In the genomic region with DNA sequence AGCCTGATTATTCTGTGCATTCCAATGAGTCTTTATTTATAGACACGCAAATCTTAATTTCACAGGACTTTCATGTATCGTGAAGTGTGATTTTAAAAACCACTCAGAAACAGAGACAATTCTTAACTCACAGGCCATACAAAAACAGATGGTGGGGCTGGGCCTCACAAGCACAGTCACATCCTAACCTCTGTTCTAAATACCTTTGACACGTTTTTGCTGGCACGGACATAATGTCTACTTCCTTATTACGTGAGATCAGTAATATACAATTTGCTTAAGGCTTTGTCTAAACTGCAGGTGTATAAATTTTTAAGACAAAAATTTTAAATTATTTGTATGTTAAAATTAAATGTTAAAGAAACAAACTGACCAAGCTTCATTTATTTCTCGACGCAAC, we compare ENCODE assay signal across 29 mouse cellular contexts.
DNase-seq lines count a peak whose midpoint lies in the region; ATAC-seq and TF ChIP-seq lines count a peak whose summit lies in the region.
"Had no signal": no experiment of that assay in that cellular context is flagged by ENCODE, and none has a peak within 500 bp of the region (broad histone marks: within the 10 kb centered on the region; RNA-seq: fewer than 3 reads in every experiment).

No protein-coding gene starts in this region.

- no peak overlapping the region for H3K9ac ChIP-seq in forebrain, embryonic 11.5 days (ENCODE audit: low read length)
- H3K9ac ChIP-seq in forebrain, embryonic 16.5 days (replicated peaks; ENCODE audit: low read depth, low read length), result no peak overlapping the region
- no peak overlapping the region for H3K9ac ChIP-seq in heart, adult 2 months (ENCODE audit: low read depth, low read length)
- no peak overlapping the region for H3K9ac ChIP-seq in kidney, embryonic 15.5 days
- H3K9ac ChIP-seq: embryonic facial prominence, embryonic 13.5 days; forebrain, embryonic 13.5 days; forebrain, postnatal 0 days; heart, embryonic 12.5 days; heart, embryonic 15.5 days; hindbrain, embryonic 14.5 days had no signal

- H3K4me2 ChIP-seq in forebrain, embryonic 11.5 days (ENCODE audit: low read depth, low read length, severe bottlenecking), result no peak overlapping the region
- no peak overlapping the region for H3K4me2 ChIP-seq in forebrain, embryonic 16.5 days (ENCODE audit: low read length)
- no peak overlapping the region for H3K4me2 ChIP-seq in kidney, embryonic 15.5 days
- H3K4me2 ChIP-seq: embryonic facial prominence, embryonic 13.5 days; forebrain, embryonic 13.5 days; heart, embryonic 12.5 days; heart, embryonic 15.5 days; hindbrain, embryonic 14.5 days had no signal

- no peaks in the 10 kb centered on the region; the same call in 1 of the 2 replicates for H3K4me1 ChIP-seq in forebrain, embryonic 11.5 days (replicated peaks; ENCODE audit: control insufficient read depth, insufficient read depth, low read length)
- peaks cover 4% of the 10 kb centered on the region; the same call in 1 of the 2 replicates for H3K4me1 ChIP-seq in forebrain, embryonic 16.5 days (replicated peaks; ENCODE audit: control insufficient read depth, insufficient read depth, low read length)
- H3K4me1 ChIP-seq in heart, adult 2 months (ENCODE audit: control insufficient read depth, insufficient read depth, low read length), result peaks cover 51% of the 10 kb centered on the region
- peaks cover 72% of the 10 kb centered on the region for H3K4me1 ChIP-seq in kidney, embryonic 15.5 days
- H3K4me1 ChIP-seq: forebrain, embryonic 13.5 days had no signal

- H3K79me2 ChIP-seq in heart, adult 2 months (replicated peaks; ENCODE audit: control insufficient read depth, insufficient read depth, low read length), result no peaks in the 10 kb centered on the region; the same call in 1 of the 2 replicates

- no peak overlapping the region for H3K27ac ChIP-seq in forebrain, embryonic 11.5 days (ENCODE audit: low read depth, low read length)
- H3K27ac ChIP-seq in forebrain, embryonic 16.5 days (ENCODE audit: low read length), result no peak overlapping the region
- peak overlapping the region; percentile 78 for H3K27ac ChIP-seq in heart, adult 2 months
- H3K27ac ChIP-seq in kidney, embryonic 15.5 days, result peak overlapping the region; percentile 18; the same call in 1 of the 2 replicates
- H3K27ac ChIP-seq: embryonic facial prominence, embryonic 10.5 days; embryonic facial prominence, embryonic 13.5 days; forebrain, embryonic 13.5 days; hindbrain, embryonic 14.5 days; hindbrain, postnatal 0 days had no signal

- WGBS in forebrain, embryonic 11.5 days, result 92% methylated on average over 7 of the region's 7 CpGs
- 81% methylated on average over 7 of the region's 7 CpGs for WGBS in forebrain, embryonic 16.5 days
- 56% methylated on average over 7 of the region's 7 CpGs for WGBS in heart, adult 2 months
- WGBS in kidney, embryonic 15.5 days, result 78% methylated on average over 7 of the region's 7 CpGs

- H3K36me3 ChIP-seq in forebrain, embryonic 11.5 days (ENCODE audit: control insufficient read depth, insufficient read depth, low read length), result no peaks in the 10 kb centered on the region
- no peaks in the 10 kb centered on the region for H3K36me3 ChIP-seq in forebrain, embryonic 16.5 days (ENCODE audit: control insufficient read depth, insufficient read depth)
- peaks cover 66% of the 10 kb centered on the region for H3K36me3 ChIP-seq in heart, adult 2 months (ENCODE audit: control insufficient read depth, insufficient read depth, low read length)
- H3K36me3 ChIP-seq in kidney, embryonic 15.5 days, result no peaks in the 10 kb centered on the region
- H3K36me3 ChIP-seq: embryonic facial prominence, embryonic 10.5 days; embryonic facial prominence, embryonic 13.5 days; heart, embryonic 12.5 days; heart, embryonic 15.5 days had no signal

- TF ChIP-seq POLR2A in heart, adult 2 months (IDR thresholded peaks at IDR 0.05; ENCODE audit: insufficient read depth, low read depth, low read length), result no peak

- H3K27me3 ChIP-seq in forebrain, embryonic 11.5 days (ENCODE audit: control insufficient read depth, insufficient read depth, low read length), result no peaks in the 10 kb centered on the region
- H3K27me3 ChIP-seq in forebrain, embryonic 16.5 days (replicated peaks; ENCODE audit: control insufficient read depth, insufficient read depth, low read length), result no peaks in the 10 kb centered on the region
- no peaks in the 10 kb centered on the region for H3K27me3 ChIP-seq in heart, adult 2 months (ENCODE audit: control insufficient read depth, insufficient read depth, low read length)
- H3K27me3 ChIP-seq in kidney, embryonic 15.5 days, result no peaks in the 10 kb centered on the region
- H3K27me3 ChIP-seq: embryonic facial prominence, embryonic 13.5 days; forebrain, embryonic 13.5 days; heart, embryonic 12.5 days; heart, embryonic 15.5 days had no signal

- H3K4me3 ChIP-seq in forebrain, embryonic 11.5 days (ENCODE audit: low read depth, low read length), result no peak overlapping the region
- no peak overlapping the region for H3K4me3 ChIP-seq in forebrain, embryonic 16.5 days (replicated peaks; ENCODE audit: low read length)
- H3K4me3 ChIP-seq in heart, adult 2 months, result no peak overlapping the region
- H3K4me3 ChIP-seq in kidney, embryonic 15.5 days (replicated peaks), result no peak overlapping the region
- H3K4me3 ChIP-seq: embryonic facial prominence, embryonic 10.5 days; embryonic facial prominence, embryonic 13.5 days; erythroblast, embryonic 14.5 days; forebrain, embryonic 13.5 days; heart, embryonic 12.5 days; heart, embryonic 15.5 days had no signal

- ATAC-seq in forebrain, embryonic 11.5 days (replicated peaks; ENCODE audit: low FRiP score), result no peak
- no peak for ATAC-seq in forebrain, embryonic 16.5 days
- ATAC-seq in kidney, embryonic 15.5 days (replicated peaks; ENCODE audit: low FRiP score), result no peak
- ATAC-seq: activated CD4-positive, CD25-positive, alpha-beta regulatory T cell, adult 4 months; forebrain, embryonic 13.5 days; forebrain, postnatal 0 days; hindbrain, postnatal 0 days; inflammation-experienced regulatory T-cells, adult 6 months had no signal

- no peak for TF ChIP-seq CTCF in heart, adult 2 months (IDR thresholded peaks at IDR 0.05)

- no peaks in the 10 kb centered on the region for H3K9me3 ChIP-seq in forebrain, embryonic 11.5 days (ENCODE audit: control insufficient read depth, low read length)
- no peaks in the 10 kb centered on the region for H3K9me3 ChIP-seq in forebrain, embryonic 16.5 days (ENCODE audit: control insufficient read depth, low read length)
- no peaks in the 10 kb centered on the region for H3K9me3 ChIP-seq in kidney, embryonic 15.5 days (replicated peaks)
- H3K9me3 ChIP-seq: embryonic facial prominence, embryonic 10.5 days; embryonic facial prominence, embryonic 13.5 days; forebrain, embryonic 13.5 days; heart, embryonic 12.5 days; heart, embryonic 15.5 days had no signal

- no peak for TF ChIP-seq EP300 in heart, adult 2 months (IDR thresholded peaks at IDR 0.05; ENCODE audit: insufficient read depth, low read depth, low read length)

- DNase-seq in forebrain, embryonic 11.5 days (ENCODE audit: low spot score), result peak; percentile 22
- no peak for DNase-seq in heart, adult 2 months
- no peak for DNase-seq in heart, postnatal 36 days
- no peak for DNase-seq in kidney, postnatal 10 days
- peak; percentile 43 for DNase-seq in adipocyte (ENCODE audit: low spot score)
- DNase-seq in kidney, adult 8-10 months, result no peak
- DNase-seq: adrenal gland, postnatal 10 days; adrenal gland, postnatal 36 days; cerebellum, adult 11-12 months; cerebellum, adult 8-10 months; cerebellum, postnatal 10 days; cerebellum, postnatal 36 days; embryo, embryonic 11 days; forebrain, postnatal 0 days; gastrocnemius, postnatal 10 days; gastrocnemius, postnatal 36 days; kidney, adult 18-20 months had no signal

- intact Hi-C loops in heart, adult 2 months (cut with DNase I), result no loop called here
- intact Hi-C loops in heart, postnatal 36 days (cut with DNase I), result no loop called here

Comparison
In these comparisons a context has a peak if more than half of its experiments do, and no peak if none do; other contexts are left out.
1. DNase-seq: peak in forebrain, embryonic 11.5 days (single experiment) and adipocyte (single experiment); none in heart, adult 2 months (0 of 2), heart, postnatal 36 days (0 of 2), kidney, postnatal 10 days (single experiment) and kidney, adult 8-10 months (0 of 2).
2. H3K27ac ChIP-seq: peak in heart, adult 2 months (single experiment) and kidney, embryonic 15.5 days (single experiment); none in forebrain, embryonic 11.5 days (single experiment) and forebrain, embryonic 16.5 days (single experiment).